8 mouse cellular contexts compared by ENCODE assay signal in genomic region chr10:120113482-120113881, GRCm38 (mm10). TPM values are rescaled to one million over a fixed set of nuclear protein-coding genes. Genes with fewer than 3 reads are reported as not detected.
A peak's percentile ranks its signal among the peaks of the same experiment; 100 is the strongest.
DNase-seq lines count a peak whose midpoint lies in the region; ATAC-seq and TF ChIP-seq lines count a peak whose summit lies in the region.
"Not testable (repeated sequence)": the region's sequence is repeated elsewhere in the genome, so short reads cannot be mapped to it uniquely, and the experiment has no call there.

No protein-coding gene starts in this region.

- not testable (repeated sequence) for H3K27ac ChIP-seq in embryonic facial prominence, embryonic 14.5 days (replicated peaks; ENCODE audit: low read depth, low read length); hindbrain, embryonic 13.5 days; midbrain, embryonic 14.5 days (replicated peaks; ENCODE audit: low read depth, low read length); stomach, embryonic 14.5 days (ENCODE audit: low read length)
- peak overlapping the region; percentile 93 for H3K27ac ChIP-seq in heart, adult 2 months
- H3K27ac ChIP-seq in layer of hippocampus, adult 2 months: peak overlapping the region; percentile 82; the same call in 1 of the 2 replicates
- H3K27ac ChIP-seq in liver, embryonic 16.5 days (ENCODE audit: low read length): peak overlapping the region; percentile 97

- TF ChIP-seq CTCF in E14TG2a.4 (conservative IDR thresholded peaks at IDR 0.05; ENCODE audit: low read length); heart, adult 2 months (IDR thresholded peaks at IDR 0.05); layer of hippocampus, adult 2 months (conservative IDR thresholded peaks at IDR 0.05): not testable (repeated sequence)

- not testable (repeated sequence) for DNase-seq in embryonic facial prominence, embryonic 14.5 days (ENCODE audit: low spot score); heart, adult 2 months; layer of hippocampus, adult 2 months (ENCODE audit: low spot score in 2 of 2); midbrain, embryonic 14.5 days

- intact Hi-C loops in heart, adult 2 months (cut with DNase I): loop anchor here (2.0 kb wide), 1 partner anchor 83 kb away; no protein-coding TSS in a partner anchor

- peaks cover 40% of the 10 kb centered on the region for H3K4me1 ChIP-seq in E14TG2a.4 (replicated peaks; ENCODE audit: low read depth, low read length)
- not testable (repeated sequence) for H3K4me1 ChIP-seq in embryonic facial prominence, embryonic 14.5 days (ENCODE audit: control insufficient read depth, insufficient read depth, low read length); heart, adult 2 months (ENCODE audit: control insufficient read depth, insufficient read depth, low read length); hindbrain, embryonic 13.5 days (replicated peaks); liver, embryonic 16.5 days (ENCODE audit: control insufficient read depth, low read depth, low read length); midbrain, embryonic 14.5 days (ENCODE audit: control insufficient read depth, insufficient read depth, low read length); stomach, embryonic 14.5 days (ENCODE audit: control insufficient read depth, insufficient read depth, low read length)

- peak overlapping the region; percentile 94 for H3K4me3 ChIP-seq in E14TG2a.4 (replicated peaks; ENCODE audit: low read length)
- peak overlapping the region; percentile 71 for H3K4me3 ChIP-seq in embryonic facial prominence, embryonic 14.5 days (ENCODE audit: low read depth, low read length)
- peak overlapping the region; percentile 79 for H3K4me3 ChIP-seq in heart, adult 2 months
- peak overlapping the region; percentile 60 for H3K4me3 ChIP-seq in hindbrain, embryonic 13.5 days
- peak overlapping the region; percentile 87 for H3K4me3 ChIP-seq in layer of hippocampus, adult 2 months
- H3K4me3 ChIP-seq in liver, embryonic 16.5 days (ENCODE audit: low read depth, low read length): peak overlapping the region; percentile 88
- peak overlapping the region; percentile 63 for H3K4me3 ChIP-seq in midbrain, embryonic 14.5 days (replicated peaks; ENCODE audit: low read depth, low read length)
- peak overlapping the region; percentile 62 for H3K4me3 ChIP-seq in stomach, embryonic 14.5 days (ENCODE audit: low read depth, low read length)

- not testable (repeated sequence) for H3K79me2 ChIP-seq in heart, adult 2 months (replicated peaks; ENCODE audit: control insufficient read depth, insufficient read depth, low read length)

- peaks cover 30% of the 10 kb centered on the region for H3K36me3 ChIP-seq in E14TG2a.4 (ENCODE audit: insufficient read depth, low read length)
- not testable (repeated sequence) for H3K36me3 ChIP-seq in embryonic facial prominence, embryonic 14.5 days (ENCODE audit: control insufficient read depth, insufficient read depth, low read length); heart, adult 2 months (ENCODE audit: control insufficient read depth, insufficient read depth, low read length); hindbrain, embryonic 13.5 days; liver, embryonic 16.5 days (ENCODE audit: control insufficient read depth, insufficient read depth); midbrain, embryonic 14.5 days (ENCODE audit: control insufficient read depth, insufficient read depth, low read length); stomach, embryonic 14.5 days (ENCODE audit: control insufficient read depth, insufficient read depth, low read length)

- 0 out of 2 replicates have a peak overlapping the region, but pooled peaks have one; percentile 75 for H3K9ac ChIP-seq in embryonic facial prominence, embryonic 14.5 days (ENCODE audit: low read depth, low read length)
- H3K9ac ChIP-seq in heart, adult 2 months (ENCODE audit: low read depth, low read length); midbrain, embryonic 14.5 days (replicated peaks; ENCODE audit: low read length); stomach, embryonic 14.5 days (replicated peaks; ENCODE audit: low read depth, low read length): not testable (repeated sequence)
- 0 out of 2 replicates have a peak overlapping the region, but pooled peaks have one; percentile 72 for H3K9ac ChIP-seq in hindbrain, embryonic 13.5 days
- peak overlapping the region; percentile 71 for H3K9ac ChIP-seq in liver, embryonic 16.5 days (ENCODE audit: low read depth, low read length)

- 66% methylated on average over 9 of the region's 9 CpGs for WGBS in embryonic facial prominence, embryonic 14.5 days
- WGBS in heart, adult 2 months: 52% methylated on average over 9 of the region's 9 CpGs
- WGBS in hindbrain, embryonic 13.5 days: 72% methylated on average over 9 of the region's 9 CpGs
- WGBS in liver, embryonic 16.5 days (ENCODE audit: insufficient replicate concordance): 31% methylated on average over 9 of the region's 9 CpGs
- 75% methylated on average over 9 of the region's 9 CpGs for WGBS in midbrain, embryonic 14.5 days
- WGBS in stomach, embryonic 14.5 days: 67% methylated on average over 9 of the region's 9 CpGs

- H3K4me2 ChIP-seq in embryonic facial prominence, embryonic 14.5 days (ENCODE audit: low read depth, low read length): peak overlapping the region; percentile 70
- H3K4me2 ChIP-seq in hindbrain, embryonic 13.5 days: peak overlapping the region; percentile 68
- H3K4me2 ChIP-seq in liver, embryonic 16.5 days (ENCODE audit: low read depth, low read length): peak overlapping the region; percentile 95
- peak overlapping the region; percentile 81 for H3K4me2 ChIP-seq in midbrain, embryonic 14.5 days (ENCODE audit: low read length)
- peak overlapping the region; percentile 64 for H3K4me2 ChIP-seq in stomach, embryonic 14.5 days (replicated peaks; ENCODE audit: low read depth, low read length)

- H3K27me3 ChIP-seq in E14TG2a.4 (ENCODE audit: insufficient read depth, low read length); embryonic facial prominence, embryonic 14.5 days (replicated peaks; ENCODE audit: control insufficient read depth, insufficient read depth, low read length); heart, adult 2 months (ENCODE audit: control insufficient read depth, insufficient read depth, low read length); hindbrain, embryonic 13.5 days; liver, embryonic 16.5 days (ENCODE audit: control insufficient read depth, insufficient read depth, low read depth, low read length); midbrain, embryonic 14.5 days (ENCODE audit: control insufficient read depth, insufficient read depth, low read length); stomach, embryonic 14.5 days (ENCODE audit: control insufficient read depth, insufficient read depth, low read length): not testable (repeated sequence)

- ATAC-seq in embryonic facial prominence, embryonic 14.5 days (ENCODE audit: low read depth); hindbrain, embryonic 13.5 days (ENCODE audit: low FRiP score); liver, embryonic 16.5 days (ENCODE audit: low read depth); midbrain, embryonic 14.5 days (ENCODE audit: low FRiP score, low TSS enrichment); stomach, embryonic 14.5 days (ENCODE audit: insufficient number of reproducible peaks, insufficient read depth, low FRiP score, low read depth): not testable (repeated sequence)

- not testable (repeated sequence) for TF ChIP-seq EP300 in heart, adult 2 months (IDR thresholded peaks at IDR 0.05; ENCODE audit: insufficient read depth, low read depth, low read length)

- not testable (repeated sequence) for TF ChIP-seq POLR2A in heart, adult 2 months (IDR thresholded peaks at IDR 0.05; ENCODE audit: insufficient read depth, low read depth, low read length)

- not testable (repeated sequence) for H3K9me3 ChIP-seq in E14TG2a.4 (ENCODE audit: low read length); embryonic facial prominence, embryonic 14.5 days (ENCODE audit: control insufficient read depth, low read length); hindbrain, embryonic 13.5 days; liver, embryonic 16.5 days (replicated peaks; ENCODE audit: control insufficient read depth, low read length); midbrain, embryonic 14.5 days (ENCODE audit: control insufficient read depth, low read length); stomach, embryonic 14.5 days (ENCODE audit: control insufficient read depth, low read depth, low read length)

RNA-seq across cellular contexts. Expression of gene Helb, which starts 0.7 kb away (rescaled TPM):
- polyA plus RNA-seq in embryonic facial prominence, embryonic 14.5 days (2014; fragmentation: Nextera tagmentation; extraction: Ambion mirVana): 6.6 and 8.0 TPM in 2 replicates
- 10 to 100 TPM in 1 of 2 experiments, 1 to 10 TPM in 1; 7.7 to 11.0 TPM for total RNA-seq in heart, adult 2 months (2021)
- 3.7 and 7.1 TPM in 2 replicates for polyA plus RNA-seq in heart, adult 2 months (2012; rRNA removed)
- polyA plus RNA-seq in hindbrain, embryonic 13.5 days (2015; fragmentation: Nextera tagmentation; extraction: Ambion mirVana): 2.9 and 3.8 TPM in 2 replicates
- 1 to 10 TPM; 3.8 to 4.6 TPM for total RNA-seq in layer of hippocampus, adult 2 months (2021)
- 7.4 and 7.7 TPM in 2 replicates for polyA plus RNA-seq in liver, embryonic 16.5 days (2015; fragmentation: Nextera tagmentation; extraction: Ambion mirVana)
- 1.1 and 2.9 TPM in 2 replicates for polyA plus RNA-seq in midbrain, embryonic 14.5 days (2014; fragmentation: Nextera tagmentation; extraction: Ambion mirVana)
- 5.0 and 7.1 TPM in 2 replicates for polyA plus RNA-seq in stomach, embryonic 14.5 days (2014; fragmentation: Nextera tagmentation; extraction: Ambion mirVana)
